Mouse (Mus musculus): Measurements from ENCODE around the gene Ssty2. TPM values are rescaled to one million over a fixed set of nuclear protein-coding genes. Genes with fewer than 3 reads are reported as not detected.

The Ssty2 gene
- not detected for polyA plus RNA-seq (2017; shearing (Covaris generic))

DNA sequence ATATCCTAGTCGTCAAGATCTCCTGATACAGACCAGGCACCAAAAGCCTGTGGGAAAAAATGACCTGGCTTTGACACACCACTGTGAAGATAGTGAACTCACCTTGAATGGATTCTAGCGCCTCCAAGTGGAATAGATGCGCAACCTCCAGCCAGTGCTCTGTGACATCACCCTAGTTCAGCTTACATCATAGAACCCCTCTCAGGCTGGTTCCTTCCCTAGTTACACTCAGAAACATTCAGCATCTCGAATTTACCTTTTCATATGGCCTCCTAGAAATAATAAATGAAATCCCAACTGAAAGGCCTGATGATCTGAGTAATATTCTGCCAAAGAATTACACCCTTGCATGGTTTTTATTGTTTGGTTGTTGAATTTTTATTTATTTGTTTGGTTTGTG, at the start of gene Ssty2:
Gene Ssty2 (minus strand): TSS at position 101 of the 400 bp plus-strand sequence.

Data from CD4-positive, CD25-positive, alpha-beta regulatory T cell (primary cell).